Mouse (Mus musculus): ENCODE data around the gene Atxn3. TPM values are rescaled to one million over a fixed set of nuclear protein-coding genes. Genes with fewer than 3 reads are reported as not detected.

Atxn3 gene
- 33.8 TPM for polyA plus RNA-seq (2017; shearing (Covaris generic))

DNA sequence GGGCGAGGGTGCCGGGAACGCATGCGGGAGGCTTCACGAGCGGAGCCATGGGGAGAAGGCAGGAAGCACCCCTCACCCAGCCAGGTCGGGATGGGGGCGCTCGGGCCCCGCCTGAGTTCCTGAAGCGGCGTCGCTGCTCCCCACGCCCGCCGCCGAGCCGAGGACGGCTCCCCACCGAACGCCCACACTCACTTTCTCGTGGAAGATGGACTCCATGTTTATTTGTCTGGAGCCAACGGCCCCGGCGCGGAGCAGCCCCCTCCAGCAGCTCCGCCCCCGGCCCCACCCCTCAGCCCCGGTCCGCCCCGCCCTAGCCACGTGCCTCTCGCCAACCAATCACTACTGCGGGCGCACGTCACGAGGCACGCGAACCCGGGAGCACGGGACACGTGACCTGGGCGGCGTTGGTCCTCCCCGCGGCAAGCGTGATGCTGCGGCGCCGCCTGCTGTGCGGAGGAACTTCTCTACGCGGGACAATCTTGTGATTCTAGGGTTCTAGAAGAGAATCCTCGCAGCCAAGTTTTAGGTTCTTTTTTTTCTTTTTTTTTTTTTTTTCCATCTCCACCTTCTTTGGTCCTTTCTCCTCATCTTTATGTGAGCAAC is at the start of gene Atxn3:
Atxn3 (minus strand) TSS at position 305 of the 603 bp plus-strand sequence.

DNA sequence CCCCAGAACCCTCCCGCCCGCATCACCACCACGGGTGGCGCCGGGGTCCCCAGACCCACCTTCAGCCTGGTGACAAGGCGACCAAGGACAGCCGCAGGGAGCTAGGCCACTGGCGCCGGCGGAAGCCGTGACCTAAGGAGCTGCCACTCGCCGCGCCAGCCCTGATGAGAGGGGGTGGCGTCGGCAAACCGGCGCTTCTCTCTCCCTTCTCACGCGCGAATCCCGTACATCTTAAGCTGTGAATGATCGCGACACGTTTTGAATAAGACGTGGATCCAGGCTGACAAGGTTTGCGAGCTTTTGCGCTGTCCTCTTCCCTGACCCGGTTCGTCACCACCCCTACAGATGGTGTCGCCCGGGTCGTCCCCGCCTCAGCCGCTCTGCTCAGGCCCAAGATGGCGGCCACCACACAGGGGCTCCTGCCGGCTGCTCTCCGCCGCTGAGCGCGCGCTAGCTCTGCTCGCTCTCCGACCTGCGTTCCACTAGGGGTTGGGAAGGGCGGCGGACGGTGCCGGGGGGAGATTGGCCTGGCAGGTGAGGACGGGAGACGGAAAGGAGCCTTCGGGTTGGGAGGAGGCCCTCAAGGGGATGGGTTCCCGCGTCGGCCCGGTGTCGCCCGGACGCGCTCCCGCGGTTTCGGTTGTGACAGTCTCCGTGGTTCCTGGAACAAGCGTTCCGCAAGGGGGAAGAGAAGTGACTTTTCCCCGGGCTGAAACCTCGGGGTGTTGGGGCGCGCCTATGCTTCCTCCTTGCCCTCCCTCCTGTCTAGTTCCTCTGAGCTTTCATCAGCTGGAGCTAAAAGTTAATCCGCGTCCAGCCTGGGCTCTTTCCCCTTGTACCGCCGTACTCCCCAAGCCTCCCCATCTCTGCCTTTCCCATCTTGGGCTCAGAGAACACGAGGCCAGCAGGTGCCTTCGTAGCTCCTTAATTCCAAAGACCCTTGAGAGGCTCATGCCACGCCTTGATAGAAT is 17.8 kb upstream of the Atxn3 start, which contains the start of gene Cpsf2:
Cpsf2 (plus strand) TSS at position 388 of the 971 bp plus-strand sequence.

DNA sequence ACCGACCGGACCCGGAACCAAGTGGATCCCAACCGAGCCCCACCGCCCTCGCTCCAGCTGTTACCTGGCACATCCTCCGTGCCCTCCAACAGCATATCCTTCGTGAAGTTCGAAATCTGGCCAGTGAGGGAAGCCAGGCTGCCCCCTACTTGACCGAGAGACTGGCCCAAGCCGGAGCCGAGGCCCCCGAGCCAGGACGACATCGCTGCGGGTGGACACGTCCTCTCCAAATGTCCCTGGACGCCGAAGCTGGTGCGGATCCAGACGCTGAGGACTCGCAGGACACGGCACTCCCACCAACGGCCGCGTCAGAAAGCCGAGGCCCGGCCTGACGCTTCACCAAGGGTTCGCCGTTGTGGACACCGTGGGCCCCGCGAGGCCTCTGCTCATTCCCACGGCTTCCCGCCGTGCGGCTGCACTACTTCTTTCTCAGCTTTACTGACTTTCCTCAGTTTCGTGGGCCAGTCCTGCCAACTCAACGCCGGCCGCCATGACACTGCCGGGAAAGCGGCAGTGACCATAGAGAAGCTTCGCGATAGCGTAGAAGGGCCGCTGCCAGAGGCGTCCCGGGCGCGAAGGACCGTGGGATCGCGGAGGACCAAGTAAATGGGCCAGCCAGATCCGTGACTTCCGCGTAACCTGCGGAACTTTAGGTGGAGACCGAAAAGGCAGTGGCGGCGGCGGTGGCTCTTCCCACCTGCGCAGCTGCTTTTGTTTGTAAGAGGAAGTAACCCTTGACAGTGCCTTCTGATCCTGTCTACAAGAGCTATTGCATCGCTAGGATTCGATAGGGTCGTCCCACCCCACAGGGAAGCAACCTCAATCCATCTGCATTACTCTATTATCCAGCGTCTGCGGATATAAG is 45.2 kb downstream of the Atxn3 start, which contains the start of gene Trip11:
Trip11 (minus strand) TSS at position 642 of the 865 bp plus-strand sequence.

Other genes with a start within 250 kb of the Atxn3 start
- gene Tc2n, start 239.7 kb downstream of the Atxn3 start, polyA plus RNA-seq (2017; shearing (Covaris generic)): 0.14 TPM
- not detected for gene Fbln5, start 139.2 kb downstream of the Atxn3 start, polyA plus RNA-seq (2017; shearing (Covaris generic))
- 104 TPM for gene Trip11, start 45.0 kb downstream of the Atxn3 start, polyA plus RNA-seq (2017; shearing (Covaris generic))
- gene Cpsf2, start 17.7 kb upstream of the Atxn3 start, polyA plus RNA-seq (2017; shearing (Covaris generic)): 30.5 TPM
- not detected for gene Slc24a4, start 170.5 kb upstream of the Atxn3 start, polyA plus RNA-seq (2017; shearing (Covaris generic))

Data from CD4-positive, CD25-positive, alpha-beta regulatory T cell, adult 9 weeks (primary cell).